Mouse (Mus musculus) adrenal gland, postnatal 0 days (tissue): ENCODE measurements around the gene Frat1. TPM values are rescaled to one million over a fixed set of nuclear protein-coding genes. Genes with fewer than 3 reads are reported as not detected.

Experiments
- polyA plus RNA-seq: library from polyadenylated mRNA; unstranded; fragments of >200 nt; fragmentation: Nextera tagmentation; extraction: Ambion mirVana; gene quantifications from 2 replicates; pipeline ENCODE4 v1.2.1, GENCODE M21; 2015

Frat1 gene
- polyA plus RNA-seq = 9.0 and 10.0 TPM in 2 replicates

DNA sequence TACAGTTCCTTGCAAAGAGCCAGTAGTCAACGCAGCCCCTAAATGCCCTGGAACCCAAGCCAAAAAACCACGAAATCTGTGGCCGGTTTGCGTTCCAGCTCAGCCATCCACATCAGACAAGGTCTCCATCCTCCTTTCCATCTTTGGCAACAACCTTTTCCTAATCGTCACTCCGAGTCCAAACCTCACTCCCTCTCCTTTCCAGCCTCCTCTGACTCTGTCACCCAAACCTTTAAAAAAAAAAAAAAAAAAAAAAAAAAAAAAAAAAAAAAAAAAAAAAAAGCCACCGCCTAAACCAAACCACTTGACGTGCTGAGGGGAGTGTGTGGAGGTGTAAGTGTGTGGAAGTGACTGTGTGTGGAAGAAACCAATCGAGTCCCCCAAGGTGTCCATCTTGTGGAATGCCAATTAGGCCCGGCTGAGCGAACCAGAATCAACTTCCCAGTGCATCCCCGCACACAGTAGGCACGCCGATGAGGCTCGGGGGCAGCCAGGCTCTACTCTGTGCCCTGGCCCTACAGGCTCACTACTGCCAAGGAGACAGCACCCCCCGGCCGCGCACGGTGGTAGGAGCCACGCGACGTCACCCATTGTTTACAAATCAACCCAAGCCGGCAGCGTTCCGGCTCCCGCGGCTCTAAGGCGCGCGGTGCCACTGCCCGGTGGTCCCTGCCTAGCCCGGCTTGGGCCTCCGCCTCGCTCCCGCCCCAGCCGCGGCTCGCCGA lies at the start of gene Frat1:
Gene Frat1, plus strand, starts transcription at position 590 of the 725 bp plus-strand sequence.

GRCm38 (mm10) chr19:41801742-41802369 lies 27.9 kb upstream of the Frat1 start, which contains the start of gene Arhgap19:
Arhgap19 (minus strand) TSS chr19:41802047.

DNA sequence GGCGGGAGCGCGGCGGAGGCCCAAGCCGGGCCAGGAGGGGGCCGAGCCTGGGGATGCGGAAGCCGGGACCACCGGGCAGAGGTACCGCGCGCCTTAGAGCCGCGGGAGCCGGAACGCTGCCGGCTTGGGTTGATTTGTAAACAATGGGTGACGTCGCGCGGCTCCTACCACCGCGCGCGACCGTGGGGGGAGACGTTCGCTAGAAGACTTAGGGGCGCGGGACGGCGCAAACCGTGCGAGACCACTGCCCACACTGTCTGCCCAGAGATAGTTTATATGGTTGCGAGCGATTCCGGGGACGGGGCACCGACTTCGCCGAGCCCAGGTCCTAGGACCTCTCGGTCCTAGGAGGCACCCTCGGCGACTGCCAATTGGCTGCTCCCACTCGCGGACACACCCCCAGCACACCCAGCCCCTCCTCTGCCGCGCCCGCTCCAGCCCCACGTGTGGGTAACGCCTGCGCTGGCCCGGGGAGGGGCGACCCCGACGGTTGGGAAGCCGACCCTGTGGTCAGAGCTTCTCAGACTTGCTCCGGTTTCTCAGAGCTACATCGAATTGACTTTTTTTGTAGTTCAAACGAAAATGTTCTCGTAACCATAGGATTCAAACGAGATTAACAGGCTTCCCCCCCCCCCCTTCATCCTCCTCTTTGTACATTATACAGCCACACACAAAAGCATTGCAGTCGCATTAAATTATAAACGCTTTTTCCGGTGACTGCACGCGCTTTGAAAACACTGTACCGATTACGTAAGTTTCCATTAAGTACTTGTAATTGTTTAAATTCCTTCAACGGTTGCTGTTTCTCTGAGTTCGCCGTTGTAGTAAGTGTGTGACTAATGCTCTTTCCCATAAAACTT lies 18.5 kb downstream of the Frat1 start, which contains the start of gene Frat2:
Gene Frat2, minus strand, starts transcription at position 141 of the 860 bp plus-strand sequence.

Other genes with a start within 250 kb of the Frat1 start
- 0.99 and 1.7 TPM in 2 replicates for gene Gm340, start 247.6 kb upstream of the Frat1 start, polyA plus RNA-seq
- gene Slit1, start 86.3 kb upstream of the Frat1 start, polyA plus RNA-seq = 1.2 and 2.8 TPM in 2 replicates
- 5.1 and 5.2 TPM in 2 replicates for gene Arhgap19, start 27.9 kb upstream of the Frat1 start, polyA plus RNA-seq
- 5.9 and 6.0 TPM in 2 replicates for gene Frat2, start 18.2 kb downstream of the Frat1 start, polyA plus RNA-seq
- 3.3 and 4.6 TPM in 2 replicates for gene Rrp12, start 66.2 kb downstream of the Frat1 start, polyA plus RNA-seq
- gene Pgam1, start 82.0 kb downstream of the Frat1 start, polyA plus RNA-seq = 286 and 565 TPM in 2 replicates
- 50.7 and 62.0 TPM in 2 replicates for gene Exosc1, start 103.5 kb downstream of the Frat1 start, polyA plus RNA-seq
- gene Zdhhc16, start 103.5 kb downstream of the Frat1 start, polyA plus RNA-seq = 46.1 and 53.9 TPM in 2 replicates
- 12.8 and 17.8 TPM in 2 replicates for gene Mms19, start 151.2 kb downstream of the Frat1 start, polyA plus RNA-seq
- 22.8 and 25.9 TPM in 2 replicates for gene Ubtd1, start 151.8 kb downstream of the Frat1 start, polyA plus RNA-seq
- gene Ankrd2, start 206.0 kb downstream of the Frat1 start, polyA plus RNA-seq = 0.87 and 1.7 TPM in 2 replicates
- 6.6 and 8.9 TPM in 2 replicates for gene Hoga1, start 215.6 kb downstream of the Frat1 start, polyA plus RNA-seq
- gene 4933411K16Rik, start 222.3 kb downstream of the Frat1 start, polyA plus RNA-seq = not detected in 2 replicates